Mouse (Mus musculus) liver, embryonic 11.5 days (tissue): Measurements from ENCODE around the gene Cnot4. TPM values are rescaled to one million over a fixed set of nuclear protein-coding genes. Genes with fewer than 3 reads are reported as not detected.

Experiments
- ATAC-seq: fragments of 200-750 bp; cut with Nextera tagmentation; replicated peaks from 2 replicates; pipeline ENCODE4 v1.8.0; 2017; ENCODE audit warnings: moderate number of reproducible peaks, mild to moderate bottlenecking, moderate TSS enrichment, moderate library complexity; ENCODE audit not compliant: low FRiP score
- DNase-seq: peaks from one replicate; pipeline ENCODE4 v3.0.0-alpha.2; 2017; ENCODE audit warnings: low spot score
- H3K27ac ChIP-seq: fragments of 300-500 bp; sonication (generic); 2 replicates; pipeline ENCODE4 v1.5.1; 2014; ENCODE audit warnings: mild to moderate bottlenecking, low read depth, low read length, control low read depth
- H3K27me3 ChIP-seq: fragments of 300-500 bp; sonication (generic); replicated peaks from 2 replicates; pipeline ENCODE4 v1.6.1; 2014; ENCODE audit warnings: low read length, mixed read lengths; ENCODE audit not compliant: control insufficient read depth, insufficient read depth
- H3K36me3 ChIP-seq: fragments of 300-500 bp; sonication (generic); 2 replicates; pipeline ENCODE4 v1.6.1; 2014; ENCODE audit warnings: mild to moderate bottlenecking, low read length, moderate library complexity, mixed read lengths; ENCODE audit not compliant: control insufficient read depth, insufficient read depth
- H3K4me1 ChIP-seq: fragments of 300-500 bp; sonication (generic); replicated peaks from 2 replicates; pipeline ENCODE4 v1.6.1; 2014; ENCODE audit warnings: low read length, mixed read lengths; ENCODE audit not compliant: control insufficient read depth, insufficient read depth
- H3K4me2 ChIP-seq: fragments of 300-500 bp; sonication (generic); 2 replicates; pipeline ENCODE4 v1.6.1; 2014; ENCODE audit warnings: mild to moderate bottlenecking, control low read depth, moderate library complexity
- H3K4me3 ChIP-seq: fragments of 300-500 bp; sonication (generic); 2 replicates; pipeline ENCODE4 v1.5.1; 2014; ENCODE audit warnings: low read depth, low read length, control low read depth
- H3K9ac ChIP-seq: fragments of 300-500 bp; sonication (generic); 2 replicates; pipeline ENCODE4 v1.6.1; 2014; ENCODE audit warnings: low read depth, low read length, control low read depth
- H3K9me3 ChIP-seq: fragments of 300-500 bp; sonication (generic); 2 replicates; pipeline ENCODE4 v1.6.1; 2016; ENCODE audit warnings: low read length, inconsistent platforms, mixed read lengths; ENCODE audit not compliant: control insufficient read depth
- WGBS: fragments of 180-500 bp; shearing (Covaris S2); extraction: QIAGEN DNeasy Blood & Tissue Kit; methylation state at CpG from one replicate; pipeline ENCODE4 v1.1.7; 2014; 5-methylcytosine and 5-hydroxymethylcytosine counted together
- polyA plus RNA-seq: library from polyadenylated mRNA; unstranded; fragments of >200 nt; fragmentation: Nextera tagmentation; extraction: Ambion mirVana; gene quantifications from 2 replicates; pipeline ENCODE4 v1.2.1, GENCODE M21; 2014

Gene Cnot4
- polyA plus RNA-seq, 1 experiment from 2014 or later = 26.3 TPM

DNA sequence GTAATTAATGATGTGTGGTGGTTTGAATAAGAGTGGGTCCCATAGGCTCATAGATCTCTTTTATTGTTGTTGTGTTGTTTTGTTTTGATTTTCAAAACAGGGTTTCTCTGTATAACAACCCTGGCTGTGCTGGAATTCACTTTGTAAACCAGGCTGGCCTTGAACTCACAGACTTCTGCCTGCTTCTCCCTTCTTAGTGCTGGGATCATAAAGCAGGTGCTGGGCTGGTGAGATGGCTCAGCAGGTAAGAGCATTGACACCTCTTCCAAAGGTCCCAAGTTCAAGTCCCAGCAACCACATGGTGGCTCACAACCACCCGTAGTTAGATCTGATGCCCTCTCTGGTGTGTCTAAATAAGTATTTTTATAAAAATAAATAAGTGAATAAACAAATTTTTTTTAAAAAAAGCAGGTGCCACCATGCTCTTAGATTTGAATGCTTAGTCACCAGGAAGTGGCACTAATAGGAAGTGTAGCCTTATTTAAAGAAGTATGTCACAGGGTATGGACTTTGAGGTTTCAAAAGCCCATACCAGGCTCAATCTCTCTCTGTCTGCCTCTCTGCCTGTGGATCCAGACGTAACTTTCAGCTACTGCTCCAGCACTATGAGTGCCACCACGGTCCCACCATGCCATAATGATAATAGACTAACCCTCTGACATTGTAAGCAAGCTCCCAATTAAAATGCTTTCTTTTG lies 14.3 kb upstream of the Cnot4 start:
- no peak overlapping the region for H3K9ac ChIP-seq
- WGBS = 68% methylated on average over 3 of the region's 3 CpGs
- H3K27ac ChIP-seq = no peak overlapping the region
- ATAC-seq (no peak), DNase-seq (no peak)
- no peaks in the 10 kb centered on the region for H3K36me3 ChIP-seq
- H3K27me3 ChIP-seq = no peaks in the 10 kb centered on the region
- no peaks in the 10 kb centered on the region for H3K4me1 ChIP-seq
- H3K9me3 ChIP-seq = peaks cover 6% of the 10 kb centered on the region; the same call in 1 of the 2 replicates
- H3K4me3 ChIP-seq = no peak overlapping the region
- H3K4me2 ChIP-seq = no peak overlapping the region

DNA sequence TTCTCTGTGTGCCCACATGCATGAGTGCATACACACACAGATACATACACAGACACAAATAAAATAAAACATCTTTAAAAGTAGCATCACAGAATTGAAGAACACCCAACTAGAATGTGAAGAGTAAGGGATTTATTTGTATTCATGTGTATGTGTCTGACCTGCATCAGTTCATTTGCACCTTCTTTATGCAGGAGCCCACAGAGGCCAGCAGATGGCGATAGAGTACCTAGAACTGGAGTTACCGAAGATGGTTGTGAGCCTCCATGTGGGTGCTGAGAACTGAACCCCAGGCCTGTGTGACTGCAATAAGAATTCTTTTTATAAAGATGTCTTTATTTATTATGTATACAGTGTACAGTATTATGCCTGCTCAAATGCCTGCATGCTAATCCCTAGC lies 12.0 kb upstream of the Cnot4 start:
- no peak for DNase-seq
- 82% methylated on average over 2 of the region's 2 CpGs for WGBS
- ATAC-seq = no peak
- no peak overlapping the region for H3K9ac ChIP-seq
- peaks cover 6% of the 10 kb centered on the region; the same call in 1 of the 2 replicates for H3K9me3 ChIP-seq
- H3K4me1 ChIP-seq = no peaks in the 10 kb centered on the region
- no peak overlapping the region for H3K4me2 ChIP-seq
- no peaks in the 10 kb centered on the region for H3K36me3 ChIP-seq
- no peak overlapping the region for H3K4me3 ChIP-seq
- no peak overlapping the region for H3K27ac ChIP-seq
- no peaks in the 10 kb centered on the region for H3K27me3 ChIP-seq

DNA sequence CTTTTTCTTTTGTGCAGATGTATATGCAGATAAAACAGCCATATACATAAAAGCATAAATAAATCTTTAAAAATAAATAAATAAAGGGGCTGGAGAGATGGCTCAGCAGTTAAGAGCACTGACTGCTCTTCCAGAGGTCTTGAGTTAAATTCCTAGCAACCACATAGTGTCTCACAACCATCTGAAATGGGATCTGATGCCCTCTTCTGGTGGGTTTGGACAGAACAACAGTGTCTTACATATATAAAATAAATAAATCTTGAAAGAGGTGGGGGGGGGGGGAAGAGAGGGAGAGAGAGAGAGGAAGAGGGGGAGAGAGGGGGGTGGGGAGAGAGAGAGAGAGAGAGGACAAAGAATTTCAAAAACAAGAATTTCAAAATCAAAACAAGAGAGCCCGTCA lies 6.8 kb upstream of the Cnot4 start:
- WGBS = 92% methylated on average over 1 of the region's 1 CpGs
- no peak for ATAC-seq

DNA sequence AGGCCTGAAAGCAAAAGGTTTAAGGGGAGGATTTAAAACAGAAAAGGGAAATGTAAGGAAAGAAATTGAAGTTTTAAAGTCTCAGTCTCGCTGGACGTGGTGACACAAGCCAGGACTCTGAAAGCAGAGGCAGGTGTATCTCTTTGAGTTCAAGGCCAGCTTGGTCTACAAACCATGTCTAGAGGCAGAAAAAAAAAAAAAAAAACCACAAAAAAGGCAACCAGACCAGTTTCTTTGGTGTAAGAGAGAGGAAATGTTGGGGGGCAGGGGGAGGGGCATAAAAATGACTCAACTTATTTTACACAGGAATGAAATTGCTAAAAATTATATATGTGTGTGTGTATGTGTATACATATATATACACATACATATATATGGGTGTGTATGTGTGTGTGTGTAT lies 1.3 kb upstream of the Cnot4 start:
- H3K4me1 ChIP-seq = peaks cover 6% of the 10 kb centered on the region
- no peak overlapping the region for H3K27ac ChIP-seq
- H3K36me3 ChIP-seq = no peaks in the 10 kb centered on the region
- peak overlapping the region; percentile 68 for H3K4me2 ChIP-seq
- DNase-seq (no peak), ATAC-seq (no peak)
- H3K9ac ChIP-seq = peak overlapping the region; percentile 25; the same call in 1 of the 2 replicates
- H3K27me3 ChIP-seq = no peaks in the 10 kb centered on the region
- no peaks in the 10 kb centered on the region for H3K9me3 ChIP-seq
- peak overlapping the region; percentile 91 for H3K4me3 ChIP-seq
- 48% methylated on average over 2 of the region's 2 CpGs for WGBS

More for the DNA sequence above, 6.8 kb upstream of the Cnot4 start:
- H3K27ac ChIP-seq = no peak overlapping the region
- no peaks in the 10 kb centered on the region for H3K27me3 ChIP-seq
- no peaks in the 10 kb centered on the region for H3K4me1 ChIP-seq
- H3K9ac ChIP-seq = no peak overlapping the region
- H3K36me3 ChIP-seq = no peaks in the 10 kb centered on the region
- H3K4me3 ChIP-seq = no peak overlapping the region
- DNase-seq = no peak
- H3K9me3 ChIP-seq = peaks cover 3% of the 10 kb centered on the region; the same call in 1 of the 2 replicates
- no peak overlapping the region for H3K4me2 ChIP-seq

DNA sequence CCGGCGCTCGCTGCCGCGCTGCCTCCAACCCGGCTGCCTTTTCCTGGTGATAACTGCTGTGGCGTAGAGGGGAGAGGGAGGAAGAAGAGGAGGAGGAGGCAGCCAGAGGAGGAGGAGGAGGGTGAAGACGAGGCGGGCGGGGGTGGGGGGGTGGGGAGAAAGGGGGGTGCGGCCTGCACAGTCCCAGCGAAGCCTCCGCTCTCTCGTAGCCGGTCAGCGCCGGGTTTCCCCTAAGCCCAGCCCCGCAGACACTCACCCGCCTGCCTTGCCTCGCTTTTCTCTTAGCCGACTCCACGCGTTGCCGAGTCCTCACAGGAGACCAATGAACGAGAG lies 312 bp downstream of the Cnot4 start:
- peak overlapping the region; percentile 91 for H3K4me3 ChIP-seq
- H3K9me3 ChIP-seq = no peaks in the 10 kb centered on the region
- H3K9ac ChIP-seq = peak overlapping the region; percentile 77
- peak; percentile 92 for ATAC-seq
- DNase-seq = no peak
- WGBS = under 1% methylated on average over 21 of the region's 25 CpGs
- no peaks in the 10 kb centered on the region for H3K27me3 ChIP-seq
- peak overlapping the region; percentile 88 for H3K4me2 ChIP-seq
- H3K4me1 ChIP-seq = peaks cover 6% of the 10 kb centered on the region
- H3K36me3 ChIP-seq = no peaks in the 10 kb centered on the region; the same call in 1 of the 2 replicates
- H3K27ac ChIP-seq = peak overlapping the region; percentile 81

DNA sequence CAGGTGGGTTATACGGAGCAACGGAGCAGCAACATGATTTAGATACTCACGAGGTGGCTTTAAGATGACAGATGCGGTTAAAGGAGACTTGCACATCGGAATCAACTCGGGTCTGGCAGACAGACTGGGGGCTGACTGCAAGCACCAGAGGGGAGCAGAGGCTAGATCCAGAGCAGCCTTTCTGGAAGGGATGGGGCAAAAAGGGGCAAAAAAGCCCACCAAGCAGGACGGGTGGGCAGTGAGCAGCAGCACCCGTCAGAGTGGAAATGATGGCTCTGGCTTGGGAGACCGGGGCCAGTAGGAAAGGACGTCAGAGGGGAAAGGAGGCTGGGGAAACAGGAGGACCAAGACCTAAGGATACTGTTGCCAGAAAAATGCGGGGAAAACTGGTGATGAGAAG lies 718 bp downstream of the Cnot4 start:
- Histone ChIP-seq H3K27ac (peak overlapping the region; percentile 81), H3K36me3 (no peaks in the 10 kb centered on the region; the same call in 1 of the 2 replicates), H3K9ac (peak overlapping the region; percentile 77), H3K4me2 (peak overlapping the region; percentile 88), H3K9me3 (no peaks in the 10 kb centered on the region), H3K4me1 (peaks cover 6% of the 10 kb centered on the region), H3K4me3 (peak overlapping the region; percentile 91), H3K27me3 (no peaks in the 10 kb centered on the region)
- 1% methylated on average over 11 of the region's 11 CpGs for WGBS
- DNase-seq (peak; percentile 60), ATAC-seq (no peak)

DNA sequence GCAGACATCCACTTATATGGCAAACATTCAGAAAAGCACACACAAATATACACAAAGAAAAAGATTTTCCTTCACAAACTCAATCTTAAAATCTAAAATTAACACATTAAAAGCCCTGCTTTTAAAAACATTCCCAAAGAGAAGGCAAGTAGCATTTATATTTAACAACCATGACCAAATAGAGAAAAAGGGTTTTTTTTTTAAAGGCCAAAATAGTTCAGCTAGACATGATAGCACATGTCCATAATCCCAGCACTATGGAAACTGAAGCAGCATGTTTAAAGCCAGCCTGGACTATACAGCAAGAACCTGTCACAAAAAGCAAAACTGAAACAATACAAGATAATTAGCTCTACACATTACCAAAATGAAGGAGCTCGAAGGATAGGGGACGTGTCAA lies 11.0 kb downstream of the Cnot4 start:
- no peak for ATAC-seq
- 93% methylated on average over 2 of the region's 2 CpGs for WGBS
- no peak overlapping the region for H3K27ac ChIP-seq

DNA sequence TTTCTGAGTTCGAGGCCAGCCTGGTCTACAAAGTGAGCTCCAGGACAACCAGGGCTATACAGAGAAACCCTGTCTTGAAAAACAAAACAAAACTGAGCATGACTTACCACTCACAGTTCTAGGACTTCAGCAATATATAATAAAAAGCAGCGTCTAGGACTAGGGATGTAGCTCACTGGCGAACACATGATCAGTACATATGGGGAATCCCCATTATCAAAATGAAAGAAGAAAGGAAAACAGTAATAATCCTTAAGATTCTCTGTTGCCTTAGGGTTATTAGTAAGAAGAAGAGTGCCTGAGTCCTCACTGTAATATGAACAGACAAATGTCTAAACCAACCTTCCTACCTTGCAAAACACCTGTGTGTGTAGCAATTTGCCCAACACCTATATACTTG lies 11.6 kb downstream of the Cnot4 start:
- H3K27ac ChIP-seq = no peak overlapping the region
- H3K36me3 ChIP-seq = peaks cover 3% of the 10 kb centered on the region; the same call in 1 of the 2 replicates
- H3K4me2 ChIP-seq = no peak overlapping the region
- ATAC-seq (no peak), DNase-seq (no peak)
- no peak overlapping the region for H3K4me3 ChIP-seq
- 92% methylated on average over 3 of the region's 3 CpGs for WGBS
- no peaks in the 10 kb centered on the region for H3K9me3 ChIP-seq
- H3K27me3 ChIP-seq = no peaks in the 10 kb centered on the region
- no peak overlapping the region for H3K9ac ChIP-seq
- peaks cover 8% of the 10 kb centered on the region; the same call in 1 of the 2 replicates for H3K4me1 ChIP-seq

More for the DNA sequence above, 11.0 kb downstream of the Cnot4 start:
- H3K4me3 ChIP-seq = no peak overlapping the region
- no peak for DNase-seq
- H3K36me3 ChIP-seq = peaks cover 5% of the 10 kb centered on the region; the same call in 1 of the 2 replicates
- no peak overlapping the region for H3K9ac ChIP-seq
- no peaks in the 10 kb centered on the region for H3K9me3 ChIP-seq
- no peak overlapping the region for H3K4me2 ChIP-seq
- no peaks in the 10 kb centered on the region for H3K27me3 ChIP-seq
- H3K4me1 ChIP-seq = peaks cover 8% of the 10 kb centered on the region; the same call in 1 of the 2 replicates

DNA sequence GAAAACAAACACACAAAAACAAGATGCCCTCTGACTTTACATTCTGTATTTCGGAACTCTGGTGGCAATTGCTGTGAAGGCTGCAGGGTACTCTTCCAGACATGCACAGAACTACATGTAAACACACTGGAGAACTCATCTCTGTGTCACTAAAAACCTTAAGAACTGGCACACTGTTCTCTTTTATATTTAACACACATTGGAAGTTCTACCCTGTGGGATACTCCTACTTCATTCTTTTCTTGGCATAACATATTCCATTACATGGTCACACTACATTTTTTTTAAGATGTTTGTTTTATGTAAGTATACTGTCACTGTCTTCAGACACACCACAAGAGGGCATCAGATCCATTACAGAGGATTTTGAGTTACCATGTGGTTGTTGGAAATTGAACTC lies 31.1 kb downstream of the Cnot4 start:
- Histone ChIP-seq H3K4me2 (no peak overlapping the region), H3K9ac (no peak overlapping the region), H3K4me1 (no peaks in the 10 kb centered on the region), H3K4me3 (no peak overlapping the region), H3K36me3 (peaks cover 3% of the 10 kb centered on the region; the same call in 1 of the 2 replicates), H3K27me3 (no peaks in the 10 kb centered on the region), H3K9me3 (no peaks in the 10 kb centered on the region), H3K27ac (no peak overlapping the region)
- ATAC-seq (no peak), DNase-seq (no peak)
- 89% methylated on average over 1 of the region's 1 CpGs for WGBS
